Mouse (Mus musculus) cerebellum, adult 18-20 months (tissue): ENCODE results near the gene Ctsj.
"Not testable (repeated sequence)": the region's sequence is repeated elsewhere in the genome, so short reads cannot be mapped to it uniquely, and the experiment has no call there.

ENCODE experiments used
- DNase-seq, 2 experiments: peaks; one replicate each; pipeline ENCODE4 v3.0.0; 2021

Gene Ctsj

DNA sequence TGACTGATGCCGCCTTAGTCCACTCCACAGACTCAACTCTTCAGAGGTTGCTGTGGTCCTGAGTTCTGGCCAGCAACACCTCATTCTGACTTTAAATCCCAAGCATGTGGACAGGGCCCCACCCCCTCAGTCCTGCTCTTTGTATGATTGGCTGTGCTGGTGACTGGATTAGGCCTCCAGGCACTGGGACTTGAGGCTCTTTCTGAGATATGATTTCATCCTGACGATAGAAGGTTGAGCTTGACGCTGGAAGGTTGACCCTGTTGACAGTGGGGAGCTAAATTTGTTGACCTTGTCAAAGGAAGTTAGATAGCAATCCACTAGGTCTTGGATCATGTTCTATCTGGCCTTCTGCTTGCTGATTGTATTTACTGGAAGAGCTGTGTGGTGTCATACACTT is at the start of gene Ctsj:
Ctsj (minus strand) TSS at position 101 of the 400 bp plus-strand sequence.
- DNase-seq = no peak

DNA sequence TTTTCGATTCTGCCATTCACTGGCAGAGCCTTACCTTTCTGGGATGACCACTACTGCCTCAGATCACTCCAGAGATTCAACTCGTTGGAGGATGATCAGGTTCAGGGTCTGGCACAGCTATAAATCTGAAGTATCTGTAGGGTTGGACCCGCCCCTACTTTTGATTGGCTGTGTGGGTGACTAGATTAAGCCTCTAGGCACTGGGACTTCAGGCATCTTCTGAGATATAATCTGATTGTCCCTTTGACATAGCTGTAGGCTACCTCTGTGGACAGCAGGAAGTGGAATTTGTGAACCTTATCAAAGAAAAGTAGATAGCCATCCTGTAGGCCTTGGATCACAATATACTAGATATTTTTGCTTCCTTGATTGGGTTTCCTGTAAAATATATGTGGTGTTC is 34.8 kb upstream of the Ctsj start, which contains the start of gene Ctsq:
Ctsq (minus strand) TSS at position 101 of the 400 bp plus-strand sequence.
- no peak for DNase-seq

DNA sequence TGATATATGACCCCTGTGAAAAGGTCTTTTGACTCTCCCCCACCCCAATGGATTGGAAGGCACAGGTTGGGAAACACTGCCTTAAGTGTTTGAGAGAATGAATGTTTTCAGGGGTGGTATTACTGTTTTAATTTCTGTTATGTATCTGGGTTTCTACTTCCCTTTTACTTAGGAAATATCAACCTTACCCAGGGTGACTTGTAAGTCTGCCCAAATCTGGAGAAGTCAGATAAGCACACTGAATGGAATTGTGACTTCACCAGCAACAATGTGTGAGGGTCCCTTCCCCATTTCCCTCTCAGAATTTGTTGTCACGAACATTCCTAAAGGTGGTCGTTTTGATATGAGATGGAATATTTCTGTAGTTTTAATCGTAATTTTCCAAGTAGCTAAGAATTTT is 17.0 kb upstream of the Ctsj start:
- no peak for DNase-seq

DNA sequence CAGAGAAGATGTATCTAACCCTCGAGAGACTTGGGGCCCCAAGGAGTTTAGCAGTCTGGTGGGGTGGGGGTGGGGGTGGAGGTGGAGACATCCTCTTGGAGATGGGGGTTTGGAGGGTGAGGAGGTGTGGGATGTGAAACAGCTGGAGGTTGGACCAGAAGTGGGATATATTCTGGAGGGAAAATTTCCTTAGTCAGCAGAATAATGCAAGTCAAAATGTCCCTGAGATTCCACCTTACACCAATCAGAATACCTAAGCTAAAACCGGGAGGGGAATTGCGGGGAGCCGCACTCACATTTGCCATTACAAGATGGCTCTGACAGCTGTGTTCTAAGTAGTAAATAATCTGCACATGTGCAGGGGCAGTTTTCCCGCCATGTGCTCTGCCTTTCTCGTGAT is 16.1 kb upstream of the Ctsj start:
- DNase-seq = no peak

DNA sequence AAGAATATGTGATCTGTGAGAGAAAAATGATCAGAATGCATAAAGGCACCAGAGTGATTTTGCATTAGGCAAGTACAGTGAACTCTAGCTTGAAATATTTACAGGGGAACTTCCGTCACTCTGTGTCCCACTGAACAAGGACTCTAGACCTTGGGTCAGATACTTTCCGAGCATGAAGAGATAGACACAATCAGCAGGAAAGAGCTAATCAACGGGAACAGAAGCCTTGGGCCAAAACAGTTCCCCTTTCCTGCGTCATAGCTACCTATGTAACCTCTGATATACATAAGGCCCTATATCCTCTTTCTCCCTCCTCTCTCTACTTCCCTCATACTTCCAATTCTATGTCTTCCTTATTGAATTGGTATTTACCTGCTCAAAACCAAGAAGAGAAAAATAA is 4.4 kb upstream of the Ctsj start:
- no peak for DNase-seq

DNA sequence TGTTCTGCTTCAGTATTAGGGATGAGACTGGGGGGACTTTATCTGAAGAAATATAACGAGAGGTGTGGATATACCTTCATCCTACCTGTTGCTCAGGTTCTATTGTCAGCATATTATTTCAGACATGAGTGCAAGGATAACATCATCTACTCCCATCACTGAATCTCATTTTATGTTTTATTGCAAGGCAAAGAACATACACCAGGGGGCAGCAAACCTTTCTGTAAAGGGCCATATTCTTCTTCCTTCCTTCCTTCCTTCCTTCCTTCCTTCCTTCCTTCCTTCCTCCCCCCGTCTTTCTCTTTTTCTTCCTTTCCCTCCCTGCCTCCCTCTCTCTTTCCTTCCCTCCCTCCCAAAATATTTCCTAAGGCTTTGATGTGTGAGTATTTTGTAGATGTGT is 8.2 kb downstream of the Ctsj start:
- no peak for DNase-seq

DNA sequence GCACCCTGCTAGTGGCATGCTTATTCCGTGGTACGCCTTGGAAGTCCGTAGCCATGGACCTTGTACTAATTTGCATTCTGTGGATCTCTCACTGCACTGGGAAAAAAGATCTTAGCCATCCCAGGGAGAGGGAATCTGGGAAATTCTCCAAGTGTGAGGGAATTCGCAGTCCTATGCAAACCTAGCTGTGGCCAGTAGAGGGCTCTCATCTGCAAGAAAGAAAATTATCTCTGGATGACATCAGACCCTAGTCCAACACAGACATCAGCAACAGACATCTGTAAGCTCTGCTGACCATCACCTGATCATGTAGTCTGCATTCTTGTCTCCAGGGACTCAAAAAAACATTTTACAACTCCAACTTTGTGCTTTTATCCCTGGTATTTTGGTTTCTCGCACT is 18.8 kb downstream of the Ctsj start:
- DNase-seq = not testable (repeated sequence)

DNA sequence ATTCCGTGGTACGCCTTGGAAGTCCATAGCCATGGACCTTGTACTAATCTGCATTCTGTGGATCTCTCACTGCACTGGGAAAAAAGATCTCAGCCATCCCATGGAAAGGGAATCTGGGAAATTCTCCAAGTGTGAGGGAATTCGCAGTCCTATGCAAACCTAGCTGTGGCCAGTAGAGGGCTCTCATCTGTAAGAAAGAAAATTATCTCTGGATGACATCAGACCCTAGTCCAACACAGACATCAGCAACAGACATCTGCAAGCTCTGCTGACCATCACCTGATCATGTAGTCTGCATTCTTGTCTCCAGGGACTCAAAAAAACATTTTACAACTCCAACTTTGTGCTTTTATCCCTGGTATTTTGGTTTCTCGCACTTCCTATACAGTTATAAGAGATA is 33.4 kb downstream of the Ctsj start:
- not testable (repeated sequence) for DNase-seq

DNA sequence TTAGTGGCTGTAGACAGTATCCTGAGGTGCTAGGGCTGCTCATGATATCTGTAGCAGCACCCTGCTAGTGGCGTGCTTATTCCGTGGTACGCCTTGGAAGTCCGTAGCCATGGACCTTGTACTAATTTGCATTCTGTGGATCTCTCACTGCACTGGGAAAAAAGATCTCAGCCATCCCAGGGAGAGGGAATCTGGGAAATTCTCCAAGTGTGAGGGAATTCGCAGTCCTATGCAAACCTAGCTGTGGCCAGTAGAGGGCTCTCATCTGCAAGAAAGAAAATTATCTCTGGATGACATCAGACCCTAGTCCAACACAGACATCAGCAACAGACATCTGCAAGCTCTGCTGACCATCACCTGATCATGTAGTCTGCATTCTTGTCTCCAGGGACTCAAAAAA is 41.8 kb downstream of the Ctsj start:
- not testable (repeated sequence) for DNase-seq

DNA sequence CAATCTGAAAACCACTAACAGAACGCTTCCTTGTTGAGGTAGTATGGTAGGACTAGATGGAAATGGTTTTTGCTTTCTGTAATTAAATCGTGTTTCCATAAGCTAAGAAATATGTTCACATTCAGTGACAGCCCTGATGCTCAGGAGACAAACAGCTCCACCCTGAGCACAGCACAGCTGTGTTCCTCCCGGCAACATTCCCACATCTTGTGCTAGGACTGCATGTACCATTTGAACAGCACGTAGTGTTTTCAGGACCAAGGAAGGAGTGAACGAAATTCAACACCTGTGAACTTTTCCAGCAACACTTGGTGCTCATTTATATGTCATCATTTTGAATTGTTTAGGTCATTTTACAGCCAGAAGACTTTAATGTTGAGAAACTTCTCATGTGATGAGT is 44.1 kb downstream of the Ctsj start:
- DNase-seq = no peak
